Mouse (Mus musculus): ENCODE data around the gene Ppp1r13b. TPM values are rescaled to one million over a fixed set of nuclear protein-coding genes. Genes with fewer than 3 reads are reported as not detected.

Ppp1r13b gene
- polyA plus RNA-seq, 2 experiments, result 2.8 to 2.9 TPM

DNA sequence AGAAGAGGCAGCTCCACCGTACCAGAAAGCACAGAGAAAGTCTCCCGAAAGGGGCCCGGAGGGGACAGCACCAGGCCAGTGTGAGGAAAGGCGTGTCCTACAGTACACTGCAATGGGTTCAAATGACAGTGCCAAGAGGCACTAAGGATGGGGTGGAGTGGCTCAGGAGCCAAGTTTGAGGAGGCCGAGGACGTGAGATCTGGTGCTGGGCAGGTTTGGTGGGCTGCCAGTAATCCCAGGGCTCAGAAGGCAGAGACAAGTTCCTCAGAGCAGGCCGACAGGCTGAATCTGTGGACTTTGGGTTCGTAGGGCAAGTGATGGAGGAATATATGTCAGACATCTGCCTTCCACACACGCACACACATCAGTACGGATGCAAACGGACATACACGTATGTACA lies 95.3 kb downstream of the Ppp1r13b start:
- peak overlapping the region; percentile 86 for H3K9ac ChIP-seq (replicated peaks)
- no peaks in the 10 kb centered on the region for H3K9me3 ChIP-seq (ENCODE audit: control insufficient read depth, low read length)
- DNase-seq (ENCODE audit: low read depth in 3 of 3, low spot score in 3 of 3) (no peak), ATAC-seq (ENCODE audit: insufficient read depth) (no peak)
- H3K4me2 ChIP-seq (ENCODE audit: low read depth), result peak overlapping the region; percentile 88
- H3K27ac ChIP-seq, result no peak overlapping the region; the same call in 1 of the 2 replicates
- peaks cover 8% of the 10 kb centered on the region for H3K36me3 ChIP-seq (replicated peaks; ENCODE audit: control insufficient read depth, insufficient read depth, low read depth)
- H3K27me3 ChIP-seq (ENCODE audit: control insufficient read depth, insufficient read depth, low read length), result no peaks in the 10 kb centered on the region
- H3K4me1 ChIP-seq (replicated peaks; ENCODE audit: control insufficient read depth in 2 of 2, insufficient read depth in 2 of 2, low read length in 1 of 2), result peaks cover 39 to 41% of the 10 kb centered on the region in 2 experiments
- peak overlapping the region; percentile 86 for H3K4me3 ChIP-seq (ENCODE audit: insufficient read depth in 1 of 2, low read depth in 2 of 2, low read length in 2 of 2)
- WGBS (ENCODE audit: insufficient replicate concordance), result 62% methylated on average over 12 of the region's 12 CpGs
- no peak for TF ChIP-seq EP300 (IDR thresholded peaks at IDR 0.05; ENCODE audit: low read depth)
- no peak; the same call in 1 of the 2 replicates for TF ChIP-seq CTCF (IDR thresholded peaks at IDR 0.05; ENCODE audit: low read depth)

DNA sequence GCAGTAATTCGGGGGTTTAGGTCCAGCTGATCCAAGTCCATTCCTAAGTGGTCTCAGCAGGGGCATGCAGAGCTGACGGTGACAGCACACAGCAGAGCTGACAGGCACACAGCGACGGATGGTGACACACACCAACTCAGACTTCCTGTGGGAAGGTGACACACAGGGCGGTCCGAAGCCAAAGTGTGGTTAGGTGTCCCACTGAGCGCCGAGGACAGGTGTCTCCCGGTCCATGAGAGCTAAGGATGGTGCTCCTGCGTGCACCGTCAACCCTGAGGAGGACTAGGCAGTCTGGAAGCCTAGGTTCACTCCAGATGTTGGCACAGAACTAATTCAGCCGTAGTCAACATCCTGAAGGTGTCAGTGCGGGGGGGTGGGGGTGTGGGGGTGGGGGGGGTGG lies 95.8 kb downstream of the Ppp1r13b start:
- no peak for ATAC-seq (ENCODE audit: insufficient read depth)
- 81% methylated on average over 13 of the region's 13 CpGs for WGBS (ENCODE audit: insufficient replicate concordance)
- Histone ChIP-seq H3K4me2 (ENCODE audit: low read depth) (no peak overlapping the region), H3K9ac (replicated peaks) (no peak overlapping the region), H3K9me3 (ENCODE audit: control insufficient read depth, low read length) (no peaks in the 10 kb centered on the region), H3K4me3 (ENCODE audit: insufficient read depth in 1 of 2, low read depth in 2 of 2, low read length in 2 of 2) (no peak overlapping the region), H3K36me3 (replicated peaks; ENCODE audit: control insufficient read depth, insufficient read depth, low read depth) (peaks cover 8% of the 10 kb centered on the region), H3K27me3 (ENCODE audit: control insufficient read depth, insufficient read depth, low read length) (no peaks in the 10 kb centered on the region), H3K27ac (no peak overlapping the region), H3K4me1 (replicated peaks; ENCODE audit: control insufficient read depth in 2 of 2, insufficient read depth in 2 of 2, low read length in 1 of 2) (peaks cover 33 to 36% of the 10 kb centered on the region in 2 experiments)
- TF ChIP-seq CTCF (IDR thresholded peaks at IDR 0.05; ENCODE audit: low read depth) (no peak), EP300 (IDR thresholded peaks at IDR 0.05; ENCODE audit: low read depth) (no peak)
- DNase-seq (ENCODE audit: low read depth in 3 of 3, low spot score in 3 of 3), result no peak

DNA sequence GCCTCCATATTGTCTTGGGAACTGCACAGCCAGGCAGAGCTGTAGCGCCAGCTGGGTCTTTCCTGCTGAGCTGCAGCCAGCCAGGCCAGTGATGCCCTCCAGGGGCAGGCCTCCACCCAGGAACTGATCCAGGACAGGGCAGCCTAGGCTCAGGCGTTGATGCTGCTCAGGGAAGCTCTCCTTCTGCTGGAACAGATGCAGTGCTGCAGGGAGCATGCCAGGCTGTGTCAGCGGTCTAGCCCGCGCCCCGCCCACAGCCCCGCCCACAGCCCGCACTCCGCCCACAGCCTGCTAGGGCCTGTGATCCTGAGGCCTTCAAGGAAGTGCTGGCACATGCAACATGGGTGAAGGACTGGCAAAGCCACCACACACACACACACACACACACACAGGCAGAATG lies 98.1 kb downstream of the Ppp1r13b start:
- peaks cover 12 to 15% of the 10 kb centered on the region in 2 experiments for H3K4me1 ChIP-seq (replicated peaks; ENCODE audit: control insufficient read depth in 2 of 2, insufficient read depth in 2 of 2, low read length in 1 of 2)
- no peaks in the 10 kb centered on the region for H3K27me3 ChIP-seq (ENCODE audit: control insufficient read depth, insufficient read depth, low read length)
- no peak overlapping the region for H3K27ac ChIP-seq
- no peak overlapping the region for H3K4me2 ChIP-seq (ENCODE audit: low read depth)
- ATAC-seq (ENCODE audit: insufficient read depth) (no peak), DNase-seq (ENCODE audit: low read depth in 3 of 3, low spot score in 3 of 3) (peak in 1 of 3 experiments; percentile 55)
- 8% methylated on average over 9 of the region's 9 CpGs for WGBS (ENCODE audit: insufficient replicate concordance)
- peaks cover 16% of the 10 kb centered on the region for H3K36me3 ChIP-seq (replicated peaks; ENCODE audit: control insufficient read depth, insufficient read depth, low read depth)
- no peak for TF ChIP-seq EP300 (IDR thresholded peaks at IDR 0.05; ENCODE audit: low read depth)
- TF ChIP-seq CTCF (IDR thresholded peaks at IDR 0.05; ENCODE audit: low read depth), result peak; percentile 41
- no peak overlapping the region for H3K4me3 ChIP-seq (ENCODE audit: insufficient read depth in 1 of 2, low read depth in 2 of 2, low read length in 2 of 2)
- H3K9me3 ChIP-seq (ENCODE audit: control insufficient read depth, low read length), result no peaks in the 10 kb centered on the region
- no peak overlapping the region for H3K9ac ChIP-seq (replicated peaks)

DNA sequence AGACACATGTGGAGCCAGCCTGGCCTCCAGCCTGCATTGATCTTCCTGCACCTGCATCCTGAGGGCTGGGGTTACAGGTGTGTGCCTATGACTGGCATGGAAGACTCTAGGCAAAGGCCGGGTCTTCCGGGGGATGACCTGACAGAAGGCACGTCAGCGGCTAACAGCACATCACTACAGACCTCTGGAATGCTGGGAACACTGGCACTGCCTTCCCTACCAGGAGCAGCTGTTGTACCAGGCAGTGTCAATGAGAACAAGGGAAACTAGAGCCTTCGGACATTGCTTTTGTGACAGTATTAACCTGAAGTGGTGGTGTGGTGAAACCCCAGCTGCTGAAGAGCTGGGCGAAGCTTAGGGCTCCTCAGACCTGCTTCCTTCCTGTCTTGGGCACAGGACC lies 99.1 kb downstream of the Ppp1r13b start:
- Histone ChIP-seq H3K36me3 (replicated peaks; ENCODE audit: control insufficient read depth, insufficient read depth, low read depth) (peaks cover 22% of the 10 kb centered on the region), H3K27ac (no peak overlapping the region), H3K9ac (replicated peaks) (no peak overlapping the region), H3K4me2 (ENCODE audit: low read depth) (no peak overlapping the region), H3K4me1 (replicated peaks; ENCODE audit: control insufficient read depth in 2 of 2, insufficient read depth in 2 of 2, low read length in 1 of 2) (peaks cover 12 to 15% of the 10 kb centered on the region in 2 experiments), H3K9me3 (ENCODE audit: control insufficient read depth, low read length) (no peaks in the 10 kb centered on the region), H3K4me3 (ENCODE audit: insufficient read depth in 1 of 2, low read depth in 2 of 2, low read length in 2 of 2) (no peak overlapping the region), H3K27me3 (ENCODE audit: control insufficient read depth, insufficient read depth, low read length) (no peaks in the 10 kb centered on the region)
- DNase-seq (ENCODE audit: low read depth in 3 of 3, low spot score in 3 of 3), result no peak
- WGBS (ENCODE audit: insufficient replicate concordance), result 82% methylated on average over 6 of the region's 6 CpGs
- TF ChIP-seq EP300 (IDR thresholded peaks at IDR 0.05; ENCODE audit: low read depth) (no peak), CTCF (IDR thresholded peaks at IDR 0.05; ENCODE audit: low read depth) (no peak)
- no peak for ATAC-seq (ENCODE audit: insufficient read depth)

DNA sequence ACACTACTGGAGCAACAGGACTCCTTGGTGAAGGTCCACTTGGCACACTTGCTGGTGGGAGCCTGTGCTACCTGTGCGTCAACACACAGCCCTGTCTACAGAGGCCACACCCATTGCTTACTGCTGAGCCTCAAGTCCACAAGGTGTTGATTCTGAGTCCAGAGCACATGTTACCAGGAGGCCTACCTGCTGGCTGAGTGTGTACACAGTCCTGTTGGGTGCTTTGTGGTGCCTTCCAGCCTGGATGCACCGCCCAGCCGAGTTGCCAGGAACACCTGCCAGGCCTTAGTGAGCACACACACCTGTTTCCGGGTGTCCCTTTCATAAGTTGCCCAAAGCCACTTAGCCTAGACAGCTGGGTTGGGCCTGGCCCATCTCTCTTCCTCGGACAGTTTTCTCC lies 104.4 kb downstream of the Ppp1r13b start:
- H3K27me3 ChIP-seq (ENCODE audit: control insufficient read depth, insufficient read depth, low read length), result no peaks in the 10 kb centered on the region
- no peak overlapping the region for H3K9ac ChIP-seq (replicated peaks)
- H3K27ac ChIP-seq, result no peak overlapping the region
- no peak overlapping the region for H3K4me2 ChIP-seq (ENCODE audit: low read depth)
- H3K9me3 ChIP-seq (ENCODE audit: control insufficient read depth, low read length), result no peaks in the 10 kb centered on the region
- H3K4me3 ChIP-seq (ENCODE audit: insufficient read depth in 1 of 2, low read depth in 2 of 2, low read length in 2 of 2), result no peak overlapping the region
- no peaks in the 10 kb centered on the region for H3K4me1 ChIP-seq (replicated peaks; ENCODE audit: control insufficient read depth in 2 of 2, insufficient read depth in 2 of 2, low read length in 1 of 2)
- DNase-seq (ENCODE audit: low read depth in 3 of 3, low spot score in 3 of 3) (no peak), ATAC-seq (ENCODE audit: insufficient read depth) (no peak)
- 77% methylated on average over 5 of the region's 5 CpGs for WGBS (ENCODE audit: insufficient replicate concordance)
- peaks cover 27% of the 10 kb centered on the region for H3K36me3 ChIP-seq (replicated peaks; ENCODE audit: control insufficient read depth, insufficient read depth, low read depth)
- TF ChIP-seq CTCF (IDR thresholded peaks at IDR 0.05; ENCODE audit: low read depth) (no peak), EP300 (IDR thresholded peaks at IDR 0.05; ENCODE audit: low read depth) (no peak)

All from liver, embryonic 14.5 days (tissue).